11 mouse cellular contexts compared by ENCODE assay signal in the genomic region with DNA sequence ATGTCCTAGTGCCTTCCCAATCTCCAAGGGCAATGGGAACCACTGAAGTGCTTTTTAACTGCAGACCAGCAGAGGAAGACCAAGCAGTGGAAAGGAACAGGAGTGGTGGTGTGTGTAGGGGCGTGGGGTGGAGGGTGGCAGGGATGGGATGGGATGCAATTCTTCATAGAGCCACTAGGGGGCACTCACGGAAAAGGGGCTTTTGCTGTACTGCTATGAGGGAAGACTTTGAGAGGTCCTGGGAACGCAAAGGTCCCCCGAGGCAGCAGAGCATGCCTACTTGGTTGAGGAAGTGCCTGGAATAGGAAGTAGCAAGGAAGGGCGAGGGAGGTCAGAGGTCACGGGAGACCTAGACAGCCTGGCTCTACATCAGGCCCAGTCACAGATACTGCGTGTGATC.
DNase-seq lines count a peak whose midpoint lies in the region; ATAC-seq and TF ChIP-seq lines count a peak whose summit lies in the region.
"Had no signal": no experiment of that assay in that cellular context is flagged by ENCODE, and none has a peak within 500 bp of the region (broad histone marks: within the 10 kb centered on the region; RNA-seq: fewer than 3 reads in every experiment).

No protein-coding gene starts in this region.

- H3K36me3 ChIP-seq in heart, postnatal 0 days (replicated peaks; ENCODE audit: control insufficient read depth, insufficient read depth, low read length), result no peaks in the 10 kb centered on the region
- no peaks in the 10 kb centered on the region for H3K36me3 ChIP-seq in thymus, adult 2 months (ENCODE audit: control insufficient read depth, insufficient read depth, low read length)
- H3K36me3 ChIP-seq in kidney, embryonic 16.5 days (ENCODE audit: insufficient read depth, low read length), result no peaks in the 10 kb centered on the region
- H3K36me3 ChIP-seq: hindbrain, embryonic 15.5 days; midbrain, embryonic 15.5 days had no signal

- H3K4me3 ChIP-seq in heart, postnatal 0 days (ENCODE audit: low read depth, low read length), result no peak overlapping the region
- H3K4me3 ChIP-seq in thymus, adult 2 months (ENCODE audit: control insufficient read depth, insufficient read depth, low read length), result no peak overlapping the region
- H3K4me3 ChIP-seq in kidney, embryonic 16.5 days (ENCODE audit: low read length), result no peak overlapping the region
- H3K4me3 ChIP-seq: hindbrain, embryonic 15.5 days; midbrain, embryonic 15.5 days had no signal

- peak; percentile 55 for TF ChIP-seq CTCF in heart, postnatal 0 days (IDR thresholded peaks at IDR 0.05; ENCODE audit: low read depth)
- TF ChIP-seq CTCF in thymus, adult 2 months (IDR thresholded peaks at IDR 0.05; ENCODE audit: borderline replicate concordance, control insufficient read depth, extremely low read depth, insufficient read depth, low read length, poor library complexity), result peak; percentile 80; the same call in 1 of the 2 replicates

- H3K4me2 ChIP-seq in heart, postnatal 0 days (ENCODE audit: low read depth, low read length), result no peak overlapping the region
- no peak overlapping the region for H3K4me2 ChIP-seq in kidney, embryonic 16.5 days (replicated peaks; ENCODE audit: low read depth, low read length)
- H3K4me2 ChIP-seq: hindbrain, embryonic 15.5 days; midbrain, embryonic 15.5 days had no signal

- intact Hi-C loops in left cerebral cortex, postnatal 14 days (cut with DNase I), result no loop called here

- H3K9ac ChIP-seq in heart, postnatal 0 days (replicated peaks; ENCODE audit: low read depth, low read length), result no peak overlapping the region
- H3K9ac ChIP-seq in kidney, embryonic 16.5 days (replicated peaks; ENCODE audit: low read length), result no peak overlapping the region
- H3K9ac ChIP-seq: hindbrain, embryonic 15.5 days; midbrain, embryonic 15.5 days had no signal

- H3K4me1 ChIP-seq in heart, postnatal 0 days (ENCODE audit: control insufficient read depth, insufficient read depth), result peaks cover 7% of the 10 kb centered on the region; the same call in 1 of the 2 replicates
- peaks cover 5% of the 10 kb centered on the region for H3K4me1 ChIP-seq in thymus, adult 2 months (replicated peaks; ENCODE audit: control insufficient read depth, insufficient read depth, low read length)
- H3K4me1 ChIP-seq in kidney, embryonic 16.5 days (ENCODE audit: insufficient read depth, low read length), result peaks cover 13% of the 10 kb centered on the region

- WGBS in heart, postnatal 0 days, result 54% methylated on average over 7 of the region's 7 CpGs
- 41% methylated on average over 7 of the region's 7 CpGs for WGBS in thymus, adult 2 months
- 61% methylated on average over 7 of the region's 7 CpGs for WGBS in kidney, embryonic 16.5 days

- ATAC-seq in heart, postnatal 0 days (ENCODE audit: insufficient read depth, low read depth), result no peak
- peak; percentile 55 for ATAC-seq in erythroid progenitor cell, adult 5-6 weeks (replicated peaks; ENCODE audit: low FRiP score, poor library complexity, severe bottlenecking)
- ATAC-seq in kidney, embryonic 16.5 days (ENCODE audit: low FRiP score, low TSS enrichment), result no peak
- ATAC-seq: midbrain, embryonic 15.5 days had no signal

- no peak for TF ChIP-seq EP300 in heart, postnatal 0 days (IDR thresholded peaks at IDR 0.05; ENCODE audit: low read depth)

- no peaks in the 10 kb centered on the region for H3K27me3 ChIP-seq in heart, postnatal 0 days (ENCODE audit: control insufficient read depth, insufficient read depth, low read length)
- peaks cover under 1% of the 10 kb centered on the region; the same call in 1 of the 2 replicates for H3K27me3 ChIP-seq in thymus, adult 2 months (ENCODE audit: control insufficient read depth, insufficient read depth, low read length)
- H3K27me3 ChIP-seq in kidney, embryonic 16.5 days (ENCODE audit: insufficient read depth, low read length), result no peaks in the 10 kb centered on the region
- H3K27me3 ChIP-seq: hindbrain, embryonic 15.5 days; midbrain, embryonic 15.5 days had no signal

- TF ChIP-seq POLR2A in thymus, adult 2 months (IDR thresholded peaks at IDR 0.05; ENCODE audit: control insufficient read depth, extremely low read depth, insufficient read depth, low read length, poor library complexity), result no peak

- no peaks in the 10 kb centered on the region for H3K9me3 ChIP-seq in heart, postnatal 0 days (replicated peaks; ENCODE audit: control insufficient read depth, low read length)
- H3K9me3 ChIP-seq in kidney, embryonic 16.5 days (ENCODE audit: low read length), result no peaks in the 10 kb centered on the region
- H3K9me3 ChIP-seq: hindbrain, embryonic 15.5 days; midbrain, embryonic 15.5 days had no signal

- DNase-seq in heart, postnatal 0 days (ENCODE audit: low spot score), result no peak
- DNase-seq in heart, adult 18-20 months, result no peak
- DNase-seq in thymus, adult 2 months, result peak; percentile 17
- no peak for DNase-seq in thymus, adult 18-20 months
- DNase-seq in left cerebral cortex, postnatal 14 days (ENCODE audit: low spot score in 2 of 2), result no peak
- DNase-seq in urinary bladder, postnatal 25 days (ENCODE audit: low spot score), result no peak
- DNase-seq: right cerebral cortex, postnatal 25 days had no signal

- no peak overlapping the region for H3K27ac ChIP-seq in heart, postnatal 0 days (ENCODE audit: low read depth)
- no peak overlapping the region for H3K27ac ChIP-seq in thymus, adult 2 months (ENCODE audit: control insufficient read depth, insufficient read depth, low read length)
- no peak overlapping the region for H3K27ac ChIP-seq in kidney, embryonic 16.5 days (ENCODE audit: low read length)
- H3K27ac ChIP-seq: hindbrain, embryonic 15.5 days; midbrain, embryonic 15.5 days had no signal
